Mouse (Mus musculus) cerebellum, adult 8-10 months (tissue): ENCODE measurements at regions not wholly inside any gene's neighbourhood (a gene's known extent, or its start where the extent isn't known, plus 50 kb on each side); places are given as distances from the start of the nearest gene placed in this dataset.

Source experiments
- DNase-seq: peaks from one replicate; pipeline ENCODE4 v3.0.0; 2022

- no peak for DNase-seq
Measured at GRCm38 (mm10) chr19:27142181-27142580, 74.1 kb upstream of the Vldlr start.

GRCm38 (mm10) chr19:27147404-27147803 is 68.9 kb upstream of the Vldlr start:
- no peak for DNase-seq

- DNase-seq, result no peak
Measured at GRCm38 (mm10) chr19:27148330-27148729, 68.0 kb upstream of the Vldlr start.

GRCm38 (mm10) chr19:27149567-27149966 is 66.7 kb upstream of the Vldlr start:
- no peak for DNase-seq

DNA sequence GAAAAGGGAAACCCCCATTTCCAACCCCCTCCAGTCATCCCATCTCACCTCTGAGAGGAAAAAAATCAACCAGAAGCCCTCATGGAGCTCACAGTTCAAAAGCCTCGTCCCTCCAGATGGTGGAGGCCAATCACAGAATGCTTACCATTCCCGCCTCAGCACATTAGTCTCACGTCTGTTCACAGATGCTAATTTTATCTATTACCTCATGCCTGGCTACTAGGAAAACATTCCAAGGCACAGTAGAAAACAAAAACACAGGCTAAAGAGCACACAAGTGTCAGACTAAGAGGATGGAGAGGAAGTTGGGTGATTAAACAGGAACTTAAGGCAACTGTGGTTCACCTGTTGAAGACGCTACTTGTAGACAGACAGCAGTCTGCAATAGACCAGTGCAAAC is 54.4 kb upstream of the Vldlr start:
- DNase-seq, result no peak
